29 mouse cellular contexts compared by ENCODE assay signal in the genomic region with DNA sequence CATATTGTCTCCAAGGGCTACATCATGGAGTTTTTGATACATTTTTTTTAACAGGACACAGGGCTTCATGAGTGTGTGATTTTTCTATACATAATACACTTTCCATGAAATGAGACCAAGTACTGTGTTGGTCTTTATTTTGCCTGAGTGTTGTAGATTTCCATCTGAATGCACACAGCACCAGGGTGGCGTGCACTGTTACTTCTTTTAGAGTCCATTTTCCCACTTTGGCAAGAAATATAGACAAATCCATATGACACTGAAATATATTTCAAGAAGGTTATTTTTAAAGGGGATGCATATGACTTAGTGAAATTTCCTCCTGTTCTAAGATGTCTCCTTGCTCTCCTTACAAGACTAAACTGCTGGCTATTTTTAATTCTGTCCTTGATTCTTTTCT.
"Had no signal": no experiment of that assay in that cellular context is flagged by ENCODE, and none has a peak within 500 bp of the region (broad histone marks: within the 10 kb centered on the region; RNA-seq: fewer than 3 reads in every experiment).

No protein-coding gene starts in this region.

- DNase-seq: left cerebral cortex, postnatal 4 days; liver; liver, embryonic 13.5 days; liver, postnatal 0 days; lung, adult 18-20 months; lung, adult 2 months; lung, embryonic 14.5 days; lung, postnatal 10 days; lung, postnatal 14 days; lung, postnatal 36 days; lung, postnatal 4 days; midbrain, embryonic 14.5 days had no signal

- H3K36me3 ChIP-seq: limb, embryonic 10.5 days; limb, embryonic 12.5 days; limb, embryonic 13.5 days; limb, embryonic 15.5 days; liver, embryonic 12.5 days; liver, embryonic 13.5 days; liver, embryonic 15.5 days; lung, embryonic 15.5 days; midbrain, embryonic 10.5 days; midbrain, embryonic 12.5 days; midbrain, embryonic 13.5 days; midbrain, embryonic 15.5 days had no signal

- H3K9me3 ChIP-seq: limb, embryonic 10.5 days; limb, embryonic 12.5 days; limb, embryonic 13.5 days; limb, embryonic 15.5 days; liver, embryonic 12.5 days; liver, embryonic 13.5 days; liver, embryonic 15.5 days; lung, embryonic 15.5 days; megakaryocyte, embryonic 14.5 days; midbrain, embryonic 10.5 days; midbrain, embryonic 12.5 days; midbrain, embryonic 13.5 days; midbrain, embryonic 15.5 days had no signal

- H3K4me3 ChIP-seq: limb, embryonic 10.5 days; limb, embryonic 12.5 days; limb, embryonic 13.5 days; limb, embryonic 15.5 days; liver, embryonic 12.5 days; liver, embryonic 13.5 days; liver, embryonic 15.5 days; lung, embryonic 15.5 days; megakaryocyte, embryonic 14.5 days; midbrain, embryonic 10.5 days; midbrain, embryonic 12.5 days; midbrain, embryonic 13.5 days; midbrain, embryonic 15.5 days; myocyte had no signal

- ATAC-seq: liver, embryonic 12.5 days; liver, postnatal 0 days; lung, postnatal 0 days; midbrain, embryonic 13.5 days; midbrain, embryonic 15.5 days; midbrain, embryonic 16.5 days had no signal

- H3K27ac ChIP-seq: limb, embryonic 10.5 days; limb, embryonic 12.5 days; limb, embryonic 13.5 days; limb, embryonic 15.5 days; liver, embryonic 12.5 days; liver, embryonic 13.5 days; liver, embryonic 14.5 days; liver, embryonic 15.5 days; lung, embryonic 15.5 days; macrophage; midbrain, embryonic 10.5 days; midbrain, embryonic 12.5 days; midbrain, embryonic 13.5 days; midbrain, embryonic 15.5 days had no signal

- H3K27me3 ChIP-seq: limb, embryonic 12.5 days; limb, embryonic 13.5 days; limb, embryonic 15.5 days; liver, embryonic 12.5 days; liver, embryonic 13.5 days; liver, embryonic 15.5 days; lung, embryonic 15.5 days; megakaryocyte, embryonic 14.5 days; midbrain, embryonic 12.5 days; midbrain, embryonic 13.5 days; midbrain, embryonic 15.5 days had no signal

- H3K4me1 ChIP-seq: limb, embryonic 10.5 days; limb, embryonic 12.5 days; limb, embryonic 13.5 days; limb, embryonic 15.5 days; liver, embryonic 12.5 days; liver, embryonic 13.5 days; liver, embryonic 15.5 days; lung, embryonic 15.5 days; megakaryocyte, embryonic 14.5 days; midbrain, embryonic 10.5 days; midbrain, embryonic 12.5 days; midbrain, embryonic 13.5 days; midbrain, embryonic 15.5 days had no signal
